Mouse (Mus musculus): ENCODE results near the gene Egfl7.

DNA sequence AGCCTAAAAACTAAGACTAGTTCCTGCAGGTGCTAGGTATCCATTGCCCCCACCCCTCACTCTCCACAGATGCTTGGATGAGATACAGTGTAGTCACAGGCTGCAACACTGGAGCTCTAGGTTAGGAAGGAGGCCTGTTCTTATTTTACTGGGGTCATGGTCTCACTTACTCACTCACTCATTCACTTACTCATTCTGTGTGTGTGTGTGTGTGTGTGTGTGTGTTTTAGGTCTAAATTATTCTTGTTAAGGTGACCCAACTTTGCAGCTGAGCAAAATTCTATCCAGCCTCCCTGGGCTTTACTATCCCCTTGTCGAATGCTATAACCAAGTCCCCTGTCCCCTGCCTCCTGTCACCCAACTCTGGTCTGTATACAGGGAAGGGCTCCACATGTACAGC is 21.8 kb downstream of the Egfl7 start:
- TF ChIP-seq CTCF (IDR thresholded peaks at IDR 0.05; ENCODE audit: borderline replicate concordance, insufficient read depth, low read length): no peak
- no peak for TF ChIP-seq POLR2A (IDR thresholded peaks at IDR 0.05; ENCODE audit: low read depth, low read length)
